Mouse (Mus musculus) CD4-positive helper T cell, adult 2 months (primary cell): ENCODE data around the gene Abhd16a.
"Not testable (repeated sequence)": the region's sequence is repeated elsewhere in the genome, so short reads cannot be mapped to it uniquely, and the experiment has no call there.

Experiments
- DNase-seq: peaks from one replicate; pipeline ENCODE4 v3.0.0-alpha.2; 2012; ENCODE audit warnings: low read depth, missing footprints, low spot score

Abhd16a gene

DNA sequence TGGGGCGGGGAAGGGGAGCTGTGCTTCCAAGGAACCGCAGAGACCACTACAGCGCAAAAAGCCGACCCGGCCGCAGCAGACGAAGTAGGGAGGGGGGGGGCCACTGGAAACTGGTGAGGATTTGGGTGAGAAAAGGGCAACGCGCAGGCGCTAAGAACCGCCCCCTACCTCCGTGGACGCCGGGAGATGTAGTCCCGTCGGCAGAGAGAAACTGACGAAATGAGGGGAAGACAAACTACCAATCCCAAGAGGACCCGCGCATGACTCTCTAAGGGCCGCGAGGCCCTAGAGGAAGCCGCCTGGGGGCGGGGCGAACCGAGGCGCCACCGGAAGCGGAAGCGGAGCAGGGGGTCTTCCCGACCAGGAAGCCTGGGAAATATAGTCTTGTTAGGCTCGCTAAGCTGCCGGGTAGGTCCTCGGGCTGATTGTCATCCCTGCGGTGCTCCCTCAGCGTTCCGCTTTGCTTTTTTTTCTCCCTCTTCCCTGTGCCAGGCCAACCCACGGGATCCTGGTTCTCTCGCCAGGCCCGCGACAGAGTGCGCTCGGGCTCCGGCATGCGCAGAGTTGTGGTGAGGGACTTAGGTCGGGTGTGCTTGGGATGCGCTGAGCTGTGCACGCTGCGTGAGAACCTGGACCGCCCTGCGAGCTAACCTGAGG is 32.2 kb downstream of the Abhd16a start, which contains the start of gene Gpank1:
Gene Gpank1 (plus strand): TSS at position 313 of the 657 bp plus-strand sequence.
- DNase-seq, result peak; percentile 99

DNA sequence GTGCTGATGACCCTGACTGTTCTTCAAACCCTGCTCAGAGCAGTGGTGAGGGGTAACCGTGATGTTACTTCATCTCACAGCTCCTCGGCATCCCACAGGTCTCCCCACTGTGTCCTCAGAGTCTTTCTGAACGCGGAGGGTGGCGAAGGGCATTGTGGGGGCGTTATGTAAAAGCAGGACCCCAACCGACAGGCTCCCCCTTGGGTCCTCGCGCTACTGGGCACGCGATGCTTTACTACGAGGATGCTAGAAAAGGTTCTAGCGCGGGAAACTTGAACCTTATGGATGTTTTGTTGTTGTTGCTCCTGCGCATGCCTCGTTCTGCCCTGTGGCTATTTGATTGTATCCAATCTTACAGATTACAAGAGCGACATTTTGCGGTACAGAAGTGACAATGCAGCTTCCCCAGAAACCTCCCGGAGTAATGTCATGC is 32.8 kb downstream of the Abhd16a start, which contains the start of gene Csnk2b:
Gene Csnk2b (minus strand): TSS at position 183 of the 433 bp plus-strand sequence.
- peak; percentile 77 for DNase-seq

GRCm38 (mm10) chr17:35123287-35123686 is 34.2 kb downstream of the Abhd16a start:
- not testable (repeated sequence) for DNase-seq

DNA sequence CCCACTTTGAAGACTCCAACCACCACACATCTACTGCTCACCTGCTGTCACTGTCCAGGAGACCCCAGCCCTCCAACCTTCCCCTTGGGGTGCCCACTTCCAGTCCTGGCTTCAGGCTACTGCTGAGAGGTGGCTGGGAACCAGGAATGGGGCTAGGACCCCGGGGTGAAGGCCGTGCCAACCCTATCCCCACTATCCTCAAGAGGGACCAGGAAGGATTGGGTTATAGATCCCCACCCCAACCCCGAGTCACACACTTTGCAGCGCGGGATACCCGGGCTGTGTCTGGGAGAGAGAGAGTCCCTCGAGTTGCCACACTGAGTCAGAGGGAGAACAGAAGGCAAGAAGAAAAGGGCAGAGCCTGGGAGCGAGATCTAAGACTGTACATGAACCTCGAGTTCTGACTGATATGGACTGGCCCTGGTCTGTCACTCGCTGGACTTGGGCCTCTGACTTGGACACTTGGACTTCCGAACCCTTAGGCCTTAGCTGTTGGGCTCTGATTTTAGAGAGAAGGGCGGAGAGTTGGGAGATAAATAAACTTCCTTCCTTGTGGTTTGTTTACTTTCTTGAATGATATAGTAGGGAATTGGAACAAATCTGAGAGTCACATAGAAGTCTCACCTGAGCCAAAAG is 35.3 kb downstream of the Abhd16a start:
- DNase-seq, result not testable (repeated sequence)

DNA sequence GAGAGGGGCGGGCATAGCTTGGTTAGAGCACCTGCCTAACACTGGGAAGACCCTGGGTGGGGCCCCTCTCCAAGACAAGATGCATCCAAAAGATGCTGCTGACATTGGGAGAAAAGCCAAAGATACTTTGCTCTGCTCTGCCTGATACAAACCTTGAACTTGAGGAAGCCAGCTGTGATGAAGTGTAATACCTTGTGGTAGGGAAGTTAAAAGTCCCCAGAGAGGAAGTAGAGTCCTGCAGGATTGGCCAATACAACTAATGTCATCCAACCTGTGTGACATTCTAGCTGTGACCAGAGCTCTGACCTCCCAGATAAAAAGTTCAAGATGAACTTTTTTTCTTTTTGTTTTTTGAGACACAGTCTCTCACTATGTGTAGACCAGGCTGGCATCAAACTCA is 36.0 kb downstream of the Abhd16a start:
- no peak for DNase-seq

DNA sequence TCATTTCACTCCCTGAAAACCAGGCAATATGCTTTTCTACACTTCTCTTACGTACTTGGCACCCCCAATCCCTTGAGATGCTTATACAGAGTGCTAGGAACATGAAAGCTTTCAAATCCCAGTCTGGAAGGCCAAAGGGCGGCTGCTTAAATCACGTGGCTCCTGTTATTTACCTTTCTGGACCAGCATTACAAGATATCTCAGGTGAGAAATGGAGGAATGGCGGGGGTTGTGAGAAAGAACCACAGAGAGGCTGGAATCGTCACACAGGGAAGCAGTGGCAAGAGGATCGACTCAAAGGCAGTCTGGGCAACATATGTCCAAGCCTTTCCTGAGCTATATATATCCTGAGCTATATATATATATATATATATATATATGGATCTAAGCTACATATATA is 36.5 kb downstream of the Abhd16a start:
- no peak for DNase-seq

DNA sequence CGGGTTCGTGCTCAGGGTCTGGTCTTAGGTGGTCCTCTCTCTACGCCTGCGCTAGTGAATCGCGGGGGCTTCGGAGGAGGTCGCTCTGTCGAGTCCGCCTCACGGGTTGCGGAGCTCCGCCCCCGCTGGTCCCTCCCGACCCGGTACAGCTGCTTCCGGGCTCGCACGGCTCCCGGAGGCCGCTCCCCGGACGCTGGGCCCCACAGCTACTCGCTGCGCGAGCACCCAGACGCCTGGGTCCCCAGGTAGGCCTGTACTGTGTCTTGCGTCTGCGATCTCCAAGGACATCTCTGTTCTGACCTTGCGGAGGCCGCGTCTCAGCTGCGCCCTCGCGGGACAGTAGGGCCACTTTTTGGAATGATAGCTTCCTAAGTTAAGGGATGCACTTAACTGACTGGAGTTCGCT is 37.1 kb downstream of the Abhd16a start, which contains the start of gene D17H6S53E:
Gene D17H6S53E (plus strand): TSS at position 168 of the 406 bp plus-strand sequence.
- DNase-seq, result peak; percentile 87

DNA sequence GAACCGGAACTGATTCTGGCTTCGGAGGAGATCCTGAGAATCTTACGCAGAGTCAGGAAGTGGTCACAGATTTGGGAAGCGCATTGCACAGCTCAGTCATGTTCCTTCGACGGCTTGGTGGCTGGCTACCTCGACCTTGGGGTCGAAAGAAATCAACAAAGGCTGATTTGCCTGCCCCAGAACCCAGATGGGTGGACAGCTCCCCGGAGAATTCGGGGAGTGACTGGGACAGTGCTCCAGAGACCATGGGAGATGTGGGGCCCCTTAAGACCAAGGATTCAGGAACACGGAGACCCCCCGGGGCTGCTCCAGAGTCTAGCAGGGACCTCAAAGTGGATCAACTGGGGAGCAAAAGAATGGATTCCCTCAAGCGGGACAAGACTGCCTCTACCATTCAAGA is 38.0 kb downstream of the Abhd16a start:
- no peak for DNase-seq

DNA sequence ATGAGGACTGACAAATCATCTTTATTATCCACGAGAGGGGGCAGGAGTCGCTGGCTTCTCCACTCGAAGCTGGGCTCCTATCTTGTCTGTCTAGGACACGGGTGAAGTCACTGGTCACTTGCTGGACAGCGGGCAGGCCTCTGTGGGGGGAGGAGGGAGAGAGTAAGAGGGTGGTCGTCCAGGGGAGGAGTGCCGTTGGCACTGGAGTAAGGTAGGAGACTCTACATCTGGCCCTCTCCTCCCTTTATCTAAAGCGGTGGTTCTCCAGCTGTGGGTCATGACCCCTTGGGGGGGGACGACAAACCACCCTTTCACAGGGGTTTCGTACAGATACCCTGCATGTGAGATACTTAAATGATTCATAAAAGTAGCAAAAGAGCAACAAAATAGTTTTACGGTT is 39.9 kb downstream of the Abhd16a start:
- no peak for DNase-seq

DNA sequence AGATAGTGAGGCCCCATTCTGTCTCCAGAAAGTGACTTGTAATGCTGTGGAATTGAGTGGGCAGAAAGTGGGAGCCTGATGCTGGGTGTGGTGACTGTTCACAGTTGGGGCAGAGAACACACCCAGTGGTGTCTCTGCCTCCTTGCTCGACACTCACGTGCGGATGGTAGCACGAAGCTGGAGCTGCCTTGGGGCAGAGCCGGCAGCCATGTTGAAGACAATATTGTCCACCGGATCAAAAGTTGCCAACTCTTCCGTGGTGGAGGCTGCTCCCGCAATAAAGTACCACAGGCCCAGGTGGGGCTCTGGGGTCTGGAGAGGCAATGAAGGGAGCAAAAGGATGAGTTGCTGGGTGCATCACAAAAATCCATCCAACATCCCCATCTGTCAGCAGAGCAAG is 42.0 kb downstream of the Abhd16a start:
- no peak for DNase-seq

DNA sequence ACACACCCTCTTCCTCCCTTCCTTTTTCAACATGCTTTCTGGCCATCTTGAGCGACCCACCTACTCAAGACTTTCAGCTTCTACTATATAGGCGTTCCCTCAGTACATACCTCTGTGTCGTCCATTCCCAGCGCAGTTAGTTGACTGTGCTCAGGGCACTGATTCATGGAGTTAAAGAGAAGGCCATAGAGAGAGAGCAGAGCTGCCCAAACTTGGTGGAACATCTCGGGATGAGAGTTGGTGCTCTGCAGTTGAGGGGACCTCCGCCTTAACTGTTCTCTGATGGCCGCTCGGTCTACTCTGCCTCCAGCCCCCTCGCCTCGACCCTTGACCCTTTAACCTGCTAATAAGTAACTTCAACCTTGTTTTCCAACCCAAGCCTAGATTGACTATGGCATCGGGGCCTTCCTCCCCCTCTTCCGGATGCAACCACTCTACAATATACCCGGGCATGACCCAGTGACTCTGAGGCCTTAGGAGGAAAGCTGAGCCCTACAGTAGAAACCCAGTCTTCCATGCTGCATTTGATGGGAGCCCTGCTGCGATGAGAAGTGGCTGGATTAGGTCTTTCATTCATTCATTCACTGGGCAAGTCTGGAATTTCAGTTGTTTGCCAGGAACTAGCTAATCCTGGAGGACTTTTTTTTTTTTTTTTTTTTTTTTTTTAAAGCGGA is 42.6 kb downstream of the Abhd16a start, which contains the start of gene Apom:
Gene Apom (minus strand): TSS at position 551 of the 674 bp plus-strand sequence.
- no peak for DNase-seq

DNA sequence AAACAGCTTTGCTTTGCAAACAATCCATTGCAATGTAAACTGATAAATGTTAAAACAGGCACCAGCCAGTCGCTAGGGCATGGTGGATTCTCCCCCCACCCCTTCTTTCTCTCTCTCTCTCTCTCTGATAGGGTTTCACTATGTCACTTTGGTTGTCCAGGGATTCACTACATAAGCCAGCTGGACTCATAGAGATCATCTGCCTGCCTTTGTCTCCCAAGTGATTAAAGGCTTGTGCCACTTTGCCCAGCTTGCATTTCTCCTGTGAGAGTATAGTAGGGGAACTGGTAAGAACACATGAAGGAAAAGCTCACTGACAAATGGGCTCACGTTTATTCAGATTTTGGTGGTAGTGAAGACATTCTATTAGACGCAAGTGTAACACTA is 43.1 kb downstream of the Abhd16a start:
- no peak for DNase-seq

GRCm38 (mm10) chr17:35133517-35133916 is 44.5 kb downstream of the Abhd16a start:
- DNase-seq, result no peak

GRCm38 (mm10) chr17:35134801-35135590 is 45.9 kb downstream of the Abhd16a start, which contains the start of gene Bag6:
Bag6 (plus strand) TSS chr17:35135178.
- peak; percentile 98 for DNase-seq

- DNase-seq, result no peak
These were observed 46.7 kb downstream of the Abhd16a start for GRCm38 (mm10) chr17:35135591-35136320.

- no peak for DNase-seq
These were observed 50.2 kb downstream of the Abhd16a start for GRCm38 (mm10) chr17:35139269-35139668.

DNA sequence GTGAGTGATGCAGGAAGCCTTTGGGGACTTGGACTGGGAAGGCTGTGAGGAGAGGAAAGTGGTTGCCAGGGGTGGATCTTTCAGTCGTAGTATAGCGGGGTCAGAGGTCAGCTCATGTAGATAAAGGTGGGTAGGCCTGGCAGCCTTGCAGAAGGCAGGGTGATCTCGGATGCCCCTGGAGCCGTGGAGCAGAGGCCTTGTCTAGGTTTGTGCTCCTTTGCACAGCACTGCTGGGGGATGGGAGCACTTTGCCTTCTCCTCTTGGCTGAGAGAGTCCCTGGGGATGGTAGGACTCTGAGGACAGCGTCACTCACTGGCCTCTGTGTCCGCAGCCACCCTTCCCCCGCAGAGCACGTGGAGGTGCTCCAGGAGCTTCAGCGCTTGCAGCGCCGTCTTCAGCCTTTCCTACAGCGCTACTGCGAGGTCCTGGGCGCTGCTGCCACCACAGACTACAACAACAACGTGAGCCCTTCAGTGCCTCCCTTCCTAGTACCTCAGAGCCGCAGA is 51.5 kb downstream of the Abhd16a start:
- no peak for DNase-seq

- DNase-seq, result no peak
These were observed 52.9 kb downstream of the Abhd16a start for GRCm38 (mm10) chr17:35141971-35142370.

DNA sequence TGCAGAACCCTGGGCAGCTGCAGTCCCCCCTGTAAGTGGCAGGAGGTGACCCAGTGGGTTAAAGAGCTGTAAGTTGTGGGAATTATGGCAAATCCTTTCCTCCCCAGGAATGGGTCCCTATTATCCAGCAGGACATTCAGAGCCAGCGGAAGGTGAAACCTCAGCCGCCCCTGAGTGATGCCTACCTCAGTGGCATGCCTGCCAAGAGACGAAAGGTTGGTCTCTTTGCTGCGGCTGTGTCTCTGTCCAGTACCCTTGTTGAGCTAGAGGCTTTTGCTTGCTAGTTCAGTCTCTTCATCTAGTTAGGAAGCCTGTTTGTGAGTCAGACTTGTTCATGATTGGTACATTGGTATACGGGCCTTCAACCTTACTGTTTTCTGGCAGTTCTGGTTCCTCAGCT is 57.1 kb downstream of the Abhd16a start:
- DNase-seq, result no peak

DNA sequence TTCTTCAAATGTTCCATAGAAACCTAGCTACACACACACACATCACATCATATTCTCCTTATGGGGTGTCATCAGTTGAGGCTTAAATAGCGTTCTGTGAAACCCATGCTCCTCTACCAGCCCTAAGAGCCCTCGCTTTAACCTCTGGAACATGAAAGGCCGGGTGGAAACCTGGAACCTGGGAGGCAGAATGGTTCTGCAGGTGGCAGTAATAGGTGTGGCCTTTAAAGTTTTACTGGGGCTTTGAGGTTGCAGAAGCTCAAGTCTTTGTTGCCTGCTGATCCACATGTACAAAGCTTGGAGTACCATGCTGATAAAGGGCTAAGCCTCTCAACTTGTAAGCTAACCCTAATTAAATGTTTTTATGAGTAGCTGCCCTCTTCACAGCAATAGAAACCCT is 58.3 kb downstream of the Abhd16a start:
- no peak for DNase-seq
